Mouse (Mus musculus): ENCODE results near the gene Duox1.
"Not testable (repeated sequence)": the region's sequence is repeated elsewhere in the genome, so short reads cannot be mapped to it uniquely, and the experiment has no call there.

Gene Duox1

DNA sequence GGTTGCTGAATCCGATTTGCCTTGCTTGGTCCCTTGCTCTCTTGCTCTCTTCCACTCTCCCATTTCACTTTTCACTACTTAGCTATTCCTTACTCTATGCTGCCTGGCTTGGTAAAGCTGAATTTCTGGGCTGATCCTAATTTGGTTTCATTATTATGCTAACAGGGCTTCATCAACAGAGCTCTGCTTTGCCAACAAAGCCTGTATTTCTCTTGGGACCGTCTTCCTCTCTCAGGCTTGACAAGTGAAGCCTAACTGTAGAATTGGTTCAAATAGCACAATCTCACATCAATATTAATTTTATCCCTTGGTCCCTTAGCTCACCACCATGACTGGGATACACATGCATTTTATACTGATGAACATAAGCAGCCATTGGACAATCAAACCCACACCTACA lies 3.9 kb upstream of the Duox1 start:
- no peak for DNase-seq (ENCODE audit: low read depth, low spot score)

DNA sequence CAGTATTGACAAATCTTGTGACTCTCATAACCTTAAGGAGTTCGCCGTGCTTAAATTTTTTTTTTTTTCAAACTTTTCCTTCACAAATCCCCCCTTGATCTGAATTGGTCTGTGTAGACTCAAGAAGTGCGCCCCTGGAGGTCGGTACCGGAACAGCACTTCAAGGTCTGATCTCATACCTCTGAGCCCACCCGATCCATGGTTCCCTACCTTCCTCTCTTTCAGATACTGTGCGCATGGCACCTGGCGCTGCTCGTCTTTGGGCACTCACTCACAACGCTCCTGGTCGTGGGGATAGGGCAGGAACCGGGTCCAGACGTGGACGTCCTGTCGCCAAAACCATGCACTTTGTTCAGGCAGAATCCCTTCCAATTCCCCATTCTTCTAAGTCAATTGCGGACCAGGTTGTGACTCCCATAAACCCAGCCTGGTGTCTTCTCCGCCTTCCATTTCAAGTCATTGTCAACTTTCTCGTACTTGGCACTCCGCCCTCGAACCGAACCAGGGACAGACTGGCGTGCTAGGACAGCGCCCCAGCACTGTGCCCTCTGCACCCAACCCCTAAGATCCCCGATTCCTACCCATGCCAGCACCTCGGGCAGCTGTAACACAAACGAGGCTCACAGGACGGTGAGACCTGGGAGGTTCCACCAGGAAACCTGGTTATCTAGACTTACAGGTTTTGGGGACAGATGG lies 2.6 kb upstream of the Duox1 start:
- DNase-seq (ENCODE audit: low read depth, low spot score) = peak; percentile 84

DNA sequence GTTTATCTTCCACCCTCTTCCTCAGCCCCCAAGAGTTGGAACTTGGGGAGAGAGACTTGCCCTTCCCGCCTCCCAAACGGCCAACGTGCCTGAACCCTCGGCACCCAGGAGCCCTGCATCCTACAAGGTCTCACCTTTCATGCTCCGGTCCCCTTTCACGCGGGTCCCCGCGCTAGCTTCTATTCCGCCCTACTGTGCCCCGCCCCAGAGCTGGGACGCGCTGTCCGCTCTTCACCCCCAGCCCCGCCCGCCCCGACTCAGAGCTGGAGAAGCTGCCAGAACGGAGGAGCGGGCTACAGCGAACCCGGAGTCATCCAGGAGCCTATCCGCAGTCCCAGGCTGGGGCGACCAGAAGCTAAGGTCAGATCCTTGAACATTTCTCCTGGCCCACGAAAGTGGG lies 1.9 kb upstream of the Duox1 start, which contains the start of gene Duoxa1:
TSS of gene Duoxa1 (minus strand) at position 195 of the 400 bp plus-strand sequence.
- peak; percentile 13 for DNase-seq (ENCODE audit: low read depth, low spot score)

DNA sequence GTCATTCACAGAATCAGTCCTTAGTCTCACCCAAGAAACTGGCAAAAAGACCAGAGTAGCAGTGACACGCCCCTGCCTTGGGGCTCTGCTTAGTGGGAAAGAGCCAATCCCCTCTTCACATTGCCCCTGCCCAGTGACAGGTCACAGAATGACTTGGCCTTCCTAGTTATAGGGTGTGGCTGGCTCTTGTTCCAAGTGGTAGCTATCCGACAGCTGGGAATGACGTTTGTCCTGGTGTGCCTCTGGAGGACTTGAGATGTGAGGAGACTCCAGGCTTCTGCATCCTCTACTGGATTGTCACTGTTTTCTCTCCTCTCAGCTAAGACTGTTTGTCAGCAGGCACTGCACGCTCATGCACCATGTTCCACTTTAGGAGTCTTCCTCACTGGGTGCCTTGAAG lies 1.9 kb downstream of the Duox1 start:
- no peak for DNase-seq (ENCODE audit: low read depth, low spot score)

DNA sequence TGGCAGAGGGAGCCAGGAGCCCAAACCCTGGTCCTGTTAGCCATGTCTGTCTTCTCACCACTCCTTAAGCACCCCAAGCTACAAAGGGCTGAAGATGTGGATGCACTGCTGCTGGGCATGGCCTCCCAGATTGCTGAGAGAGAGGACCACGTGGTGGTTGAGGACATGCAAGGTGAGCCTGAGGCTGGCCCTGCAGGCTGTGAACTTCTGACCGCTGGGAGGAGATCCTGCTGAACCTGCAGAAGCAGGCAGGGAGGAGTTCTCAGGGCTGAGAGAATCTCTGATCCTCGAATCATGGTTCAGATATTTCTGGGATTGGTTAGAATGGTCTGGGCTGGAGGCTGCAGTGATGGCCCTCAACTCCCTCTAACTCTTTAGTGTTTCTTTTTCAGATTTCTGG lies 8.5 kb downstream of the Duox1 start:
- DNase-seq (ENCODE audit: low read depth, low spot score) = no peak

DNA sequence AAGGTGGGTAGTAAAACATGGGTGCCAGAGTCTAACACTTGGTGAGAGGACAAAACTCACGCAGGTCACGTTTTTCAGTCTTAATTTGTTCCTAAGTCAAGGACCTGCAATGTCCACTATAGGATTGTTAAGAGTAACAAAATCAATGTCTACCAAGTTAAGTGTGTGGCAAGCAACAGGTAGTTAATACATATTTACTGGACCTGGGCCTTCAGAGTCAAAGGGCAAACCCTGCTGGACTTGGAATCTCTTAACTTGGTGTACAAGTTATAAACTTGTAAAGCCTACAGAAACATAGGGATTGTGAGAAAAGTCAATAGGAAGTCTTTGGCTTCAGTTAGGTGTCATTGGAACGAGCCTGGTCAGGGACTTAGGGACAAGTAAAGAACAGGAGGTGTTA lies 9.1 kb downstream of the Duox1 start:
- no peak for DNase-seq (ENCODE audit: low read depth, low spot score)

DNA sequence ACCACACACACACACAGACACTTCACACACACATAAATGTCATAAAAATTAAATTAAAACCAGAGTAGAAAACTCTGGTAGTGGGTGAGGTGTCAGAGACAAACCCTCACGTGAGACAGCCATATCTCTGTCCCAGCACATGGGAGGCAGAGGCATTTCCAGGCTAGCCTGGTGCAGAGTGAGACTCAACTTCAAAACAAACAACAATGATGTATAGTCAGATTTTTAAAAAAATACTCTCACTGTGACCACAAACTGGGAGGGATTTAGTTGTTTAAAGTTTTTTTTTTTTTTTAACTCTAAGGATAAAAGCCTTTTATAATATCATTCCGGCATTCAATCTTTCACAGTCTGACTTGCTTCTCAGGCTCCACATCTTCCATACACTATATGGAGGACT lies 9.9 kb downstream of the Duox1 start:
- DNase-seq (ENCODE audit: low read depth, low spot score) = no peak

DNA sequence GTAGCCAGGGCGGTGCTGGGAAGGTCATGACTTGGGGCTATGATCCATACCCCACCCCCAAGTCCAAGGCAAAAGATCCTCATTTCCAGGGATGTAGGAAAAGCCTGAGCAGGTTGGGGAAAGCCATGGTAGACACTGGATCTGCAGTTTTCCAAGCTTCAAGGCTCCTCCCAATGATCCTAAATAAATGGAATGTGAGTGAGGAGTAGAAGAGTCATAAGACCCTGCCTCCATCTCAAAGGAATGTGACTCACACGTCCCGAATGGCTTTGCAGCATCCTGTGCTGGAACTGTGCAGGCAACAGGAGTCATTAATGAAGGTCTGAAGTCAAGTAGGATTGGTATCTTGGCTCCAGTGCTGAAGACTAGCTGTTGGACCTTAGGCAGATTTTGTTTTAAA lies 12.5 kb downstream of the Duox1 start:
- no peak for DNase-seq (ENCODE audit: low read depth, low spot score)

DNA sequence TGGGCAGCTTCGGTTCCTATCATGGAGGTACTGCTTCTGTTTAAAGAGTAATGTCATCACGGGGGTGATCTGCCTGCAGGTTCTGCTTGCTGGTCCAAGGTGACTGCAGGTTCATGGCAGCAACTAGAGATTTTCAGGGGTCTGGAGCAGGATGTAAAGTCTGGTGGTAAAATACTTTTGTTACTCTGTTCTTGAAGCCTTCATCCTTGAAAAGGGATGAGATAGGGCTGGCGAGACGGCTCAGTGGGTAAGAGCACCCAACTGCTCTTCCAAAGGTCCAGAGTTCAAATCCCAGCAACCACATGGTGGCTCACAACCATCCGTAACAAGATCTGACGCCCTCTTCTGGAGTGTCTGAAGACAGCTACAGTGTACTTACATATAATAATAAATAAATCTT lies 14.8 kb downstream of the Duox1 start:
- not testable (repeated sequence) for DNase-seq (ENCODE audit: low read depth, low spot score)

DNA sequence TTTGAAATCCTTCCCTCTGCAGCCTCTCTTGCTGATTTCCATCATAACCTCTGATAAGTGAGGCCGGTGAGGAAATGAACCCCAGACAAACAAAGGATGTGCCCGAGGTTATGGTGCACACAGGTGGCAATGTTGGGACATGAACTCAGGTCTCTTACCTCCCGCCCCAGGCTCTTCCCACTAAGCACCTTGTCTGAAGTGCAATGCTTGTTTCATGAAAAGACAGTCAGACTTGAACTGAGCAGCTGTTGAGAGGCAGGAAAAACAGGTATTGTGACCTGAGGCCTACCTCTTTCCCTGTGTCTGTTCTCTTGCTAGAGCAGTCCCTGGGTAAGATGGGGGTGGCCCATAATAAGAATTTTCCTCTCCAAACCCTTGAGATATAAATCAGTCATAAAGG lies 16.8 kb downstream of the Duox1 start:
- no peak for DNase-seq (ENCODE audit: low read depth, low spot score)

DNA sequence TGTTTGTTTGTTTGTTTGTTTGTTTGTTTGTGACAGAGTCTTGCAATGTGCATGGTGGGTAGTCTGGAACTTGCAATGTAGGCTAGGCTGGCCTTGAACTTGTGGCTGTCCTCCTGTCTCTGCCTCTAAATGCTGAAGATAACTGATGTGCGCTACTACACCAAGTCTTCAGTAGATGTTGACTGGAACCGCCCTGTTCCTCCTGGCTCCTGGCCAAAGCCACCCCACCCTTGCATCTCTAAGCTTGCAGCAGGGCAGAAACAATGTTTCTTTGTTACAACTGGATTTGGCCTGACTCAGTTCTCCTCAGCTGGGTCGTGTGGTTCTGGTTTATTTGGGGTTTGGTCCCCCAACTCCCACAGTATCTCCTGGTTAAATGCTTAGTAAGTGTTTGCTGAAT lies 18.7 kb downstream of the Duox1 start:
- peak; percentile 81 for DNase-seq (ENCODE audit: low read depth, low spot score)

DNA sequence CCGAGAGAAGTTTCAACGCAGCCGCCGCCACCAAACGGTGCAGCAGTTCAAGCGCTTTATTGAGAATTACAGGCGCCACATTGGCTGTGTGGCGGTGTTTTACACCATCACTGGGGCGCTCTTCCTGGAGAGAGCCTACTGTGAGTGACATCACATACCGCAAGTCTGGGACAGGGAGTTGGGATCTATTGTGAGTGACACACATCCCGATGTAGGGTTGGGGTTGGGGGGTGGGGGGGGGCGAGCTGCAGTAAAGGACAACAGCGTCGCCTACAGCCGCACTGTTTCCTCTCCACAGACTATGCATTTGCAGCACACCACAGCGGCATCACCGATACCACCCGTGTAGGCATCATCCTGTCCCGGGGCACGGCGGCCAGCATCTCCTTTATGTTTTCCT lies 21.8 kb downstream of the Duox1 start:
- DNase-seq (ENCODE audit: low read depth, low spot score) = no peak

DNA sequence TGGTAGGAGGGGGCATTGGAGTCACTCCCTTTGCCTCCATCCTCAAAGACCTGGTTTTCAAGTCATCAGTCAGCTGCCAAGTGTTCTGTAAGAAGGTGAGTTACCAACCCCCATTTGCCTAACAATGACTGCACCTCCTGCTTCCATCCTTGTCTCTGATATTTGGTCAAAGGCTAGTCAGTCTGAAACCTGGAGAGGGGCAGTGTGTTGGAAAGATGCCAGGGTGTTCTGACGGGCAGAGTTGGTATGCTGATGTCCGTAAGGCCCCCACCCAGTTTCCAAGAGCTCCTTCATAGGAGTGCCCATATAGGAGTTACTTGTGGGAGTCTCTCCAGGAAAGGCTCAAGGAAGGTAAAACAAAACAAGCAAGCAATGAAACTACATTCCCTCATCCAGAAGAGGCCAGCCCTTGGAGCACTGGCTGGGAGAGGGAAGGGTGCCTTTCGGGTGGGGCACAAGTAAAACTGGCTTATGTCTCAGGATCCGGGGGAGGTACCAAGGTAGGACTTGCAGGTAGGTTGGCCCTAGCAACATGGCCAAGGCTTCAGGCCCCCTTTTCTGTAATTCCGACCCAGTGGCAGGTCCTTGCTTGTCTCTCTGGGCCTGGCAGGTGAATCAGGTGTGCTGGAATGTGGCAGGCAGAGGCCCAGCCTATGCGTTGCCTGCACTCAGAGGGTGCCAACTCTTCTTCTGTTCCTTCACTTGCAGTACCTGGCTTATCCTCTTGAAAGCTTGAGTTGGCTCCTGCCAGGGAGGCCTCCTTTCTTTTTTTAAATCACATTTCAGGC lies 29.8 kb downstream of the Duox1 start:
- no peak for DNase-seq (ENCODE audit: low read depth, low spot score)

DNA sequence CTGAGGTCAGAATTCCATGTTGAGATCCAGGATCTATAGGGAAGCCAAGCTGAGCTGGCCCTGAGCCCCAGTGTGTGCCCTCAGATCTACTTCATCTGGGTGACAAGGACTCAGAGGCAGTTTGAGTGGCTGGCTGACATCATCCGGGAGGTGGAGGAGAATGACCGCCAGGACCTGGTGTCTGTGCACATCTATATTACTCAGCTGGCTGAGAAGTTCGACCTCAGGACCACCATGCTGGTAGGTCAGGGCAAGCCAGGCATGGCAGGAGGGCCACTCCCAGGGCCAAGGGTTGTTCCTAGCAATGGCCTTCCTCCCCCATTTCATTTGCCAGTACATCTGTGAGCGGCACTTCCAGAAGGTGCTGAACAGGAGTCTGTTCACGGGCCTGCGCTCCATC lies 30.7 kb downstream of the Duox1 start:
- DNase-seq (ENCODE audit: low read depth, low spot score) = not testable (repeated sequence)

DNA sequence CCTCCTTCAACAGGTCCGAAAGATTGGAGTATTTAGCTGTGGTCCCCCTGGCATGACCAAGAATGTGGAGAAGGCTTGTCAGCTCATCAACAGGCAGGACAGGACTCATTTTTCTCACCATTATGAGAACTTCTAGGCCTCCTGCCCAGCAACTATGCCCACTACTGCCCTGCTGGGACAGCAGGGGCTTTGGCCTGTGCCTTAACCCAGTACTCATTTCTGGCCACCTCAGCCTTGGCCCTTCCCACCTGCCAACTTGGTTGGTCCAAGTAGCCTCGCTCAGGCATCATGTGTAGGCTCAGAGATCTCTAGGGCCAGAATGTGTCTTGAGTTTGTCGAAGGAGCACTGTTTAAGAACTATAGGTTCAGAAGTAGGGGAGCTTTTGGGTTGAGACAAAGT lies 31.8 kb downstream of the Duox1 start:
- DNase-seq (ENCODE audit: low read depth, low spot score) = no peak

DNA sequence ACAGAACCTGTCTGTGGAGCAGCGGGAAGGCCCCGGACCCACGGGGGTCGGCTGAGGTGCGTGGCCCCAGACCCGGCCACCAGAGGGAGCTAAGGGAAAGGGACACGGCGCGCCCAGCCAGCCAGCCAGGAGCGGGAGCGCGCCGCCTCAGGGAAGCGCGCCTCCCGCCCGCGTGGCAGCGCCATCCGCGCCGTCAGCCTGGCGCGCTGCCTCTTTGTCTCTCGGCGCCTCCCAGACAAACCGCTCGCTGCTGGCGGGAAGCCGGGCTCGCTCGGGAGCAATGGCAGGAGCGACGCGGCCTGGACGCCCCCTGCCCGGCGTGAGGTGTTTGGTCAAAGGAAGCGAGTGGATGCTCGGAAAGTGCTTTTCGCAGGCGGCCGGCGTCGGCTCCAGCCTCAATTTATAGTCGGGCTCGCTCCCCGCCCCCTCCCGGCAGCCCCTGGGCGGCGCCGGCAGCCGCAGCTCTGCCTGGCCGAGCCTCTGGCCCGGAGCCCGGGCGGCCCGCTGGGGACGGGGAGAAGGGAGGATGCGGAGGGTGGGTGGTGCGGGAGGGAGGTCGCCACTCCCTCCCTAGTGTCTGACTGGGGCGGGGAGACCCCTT lies 33.2 kb downstream of the Duox1 start:
- DNase-seq (ENCODE audit: low read depth, low spot score) = peak; percentile 79

DNA sequence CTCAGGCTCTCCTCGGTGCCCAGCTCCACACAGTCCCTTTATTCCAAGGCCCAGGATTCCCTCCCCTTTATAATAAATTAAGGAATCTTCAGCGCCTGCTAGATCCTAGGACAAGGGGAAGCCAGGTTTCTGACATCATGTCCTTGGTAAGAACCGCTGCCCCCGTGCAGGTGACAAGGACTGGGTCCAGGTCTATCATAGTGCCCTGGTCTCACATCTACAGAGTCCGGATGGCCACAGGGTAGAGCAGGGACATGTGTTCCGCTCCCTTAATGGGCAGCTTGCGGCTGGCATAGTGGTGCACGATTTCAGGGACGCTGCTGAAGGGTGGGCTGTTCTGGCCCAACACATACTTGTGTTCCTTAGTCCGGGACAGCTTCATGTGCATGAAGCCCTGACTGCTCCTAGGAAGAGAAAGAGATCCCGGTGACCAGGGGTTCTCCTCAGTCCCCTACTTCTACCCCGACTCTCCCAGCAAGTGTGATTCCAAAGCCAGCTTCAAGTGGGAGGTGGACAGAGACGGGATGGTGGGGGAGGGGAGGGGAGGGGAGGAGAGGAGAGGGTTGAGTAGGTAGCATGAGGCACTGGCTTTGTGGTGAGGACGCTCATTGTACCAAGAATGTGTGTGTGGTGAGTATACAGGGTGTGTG lies 33.8 kb downstream of the Duox1 start:
- no peak for DNase-seq (ENCODE audit: low read depth, low spot score)

DNA sequence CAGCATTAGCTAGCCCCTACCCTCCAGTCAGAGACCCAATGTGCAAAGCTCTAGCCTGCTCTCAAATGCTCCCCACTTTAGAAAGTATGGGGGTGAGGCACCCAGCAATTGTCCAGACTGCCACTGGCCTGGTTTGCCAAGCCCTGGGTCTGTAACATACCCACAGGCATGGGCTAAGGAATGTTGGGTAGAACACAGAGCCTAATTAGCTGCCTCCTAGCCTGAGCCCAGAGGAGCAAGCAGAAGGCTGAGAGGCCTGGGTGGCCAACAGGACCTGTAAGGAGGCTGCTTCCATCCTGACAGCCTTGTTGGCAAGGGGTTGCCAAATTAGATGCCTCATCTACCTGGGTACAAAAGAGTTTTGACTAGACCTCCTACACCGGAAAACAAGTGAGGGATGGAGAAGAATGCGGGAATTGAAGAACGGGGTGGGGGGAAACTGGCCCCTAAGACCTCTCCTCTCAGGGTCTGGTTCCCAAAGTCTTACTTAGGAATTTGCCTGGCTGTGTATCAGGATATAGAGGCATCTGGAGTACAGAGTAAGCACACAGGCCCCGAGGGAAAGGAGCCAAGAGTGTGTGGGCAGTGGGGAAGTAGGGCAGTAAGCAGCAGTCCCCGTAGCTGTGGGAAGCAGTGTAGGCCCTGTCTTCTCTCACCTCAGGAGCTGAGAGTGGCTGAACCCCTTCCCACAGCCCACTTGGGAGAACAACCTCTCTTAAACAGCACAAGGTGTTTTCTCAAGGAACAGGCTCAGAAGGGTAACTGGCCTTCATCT lies 35.9 kb downstream of the Duox1 start:
- no peak for DNase-seq (ENCODE audit: low read depth, low spot score)

DNA sequence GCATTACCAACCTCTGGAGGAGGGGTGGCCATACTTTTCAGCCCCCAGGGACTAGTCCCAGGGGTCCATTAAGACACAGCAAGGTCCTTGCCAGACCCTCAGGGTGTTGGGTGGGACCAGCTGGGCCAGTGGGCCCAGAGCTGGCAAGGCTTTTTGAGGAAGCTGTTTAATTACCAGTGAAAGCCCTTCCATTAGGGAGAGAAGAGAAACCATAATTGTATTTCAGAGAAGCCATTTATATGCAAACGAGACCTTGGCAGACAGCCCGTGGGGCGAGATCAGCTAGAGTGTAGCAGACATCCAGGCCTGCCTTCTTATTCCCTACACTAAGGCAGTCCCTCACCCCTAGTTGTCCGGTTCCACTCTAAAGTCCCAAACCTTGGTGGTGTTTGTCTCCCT lies 36.5 kb downstream of the Duox1 start:
- DNase-seq (ENCODE audit: low read depth, low spot score) = peak; percentile 48

DNA sequence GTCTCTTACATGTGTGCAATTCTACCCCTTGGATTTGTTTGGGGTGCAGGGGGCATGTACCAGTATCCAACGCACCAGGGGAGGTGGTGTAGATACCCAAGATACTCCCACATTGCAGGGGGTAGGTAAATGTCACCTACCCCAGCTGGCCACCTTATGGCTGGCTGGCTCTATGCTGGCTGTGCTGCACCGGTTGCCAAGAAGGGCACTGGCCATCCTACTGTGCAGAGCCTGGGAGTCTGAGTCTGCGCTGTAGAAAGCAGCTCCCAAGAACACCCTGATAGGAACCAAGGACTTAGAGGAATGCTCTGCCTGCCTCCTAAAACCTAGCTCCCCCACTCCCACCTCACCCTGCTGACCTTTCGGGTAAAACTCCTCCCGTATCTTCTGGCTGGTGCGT lies 37.5 kb downstream of the Duox1 start:
- DNase-seq (ENCODE audit: low read depth, low spot score) = no peak

DNA sequence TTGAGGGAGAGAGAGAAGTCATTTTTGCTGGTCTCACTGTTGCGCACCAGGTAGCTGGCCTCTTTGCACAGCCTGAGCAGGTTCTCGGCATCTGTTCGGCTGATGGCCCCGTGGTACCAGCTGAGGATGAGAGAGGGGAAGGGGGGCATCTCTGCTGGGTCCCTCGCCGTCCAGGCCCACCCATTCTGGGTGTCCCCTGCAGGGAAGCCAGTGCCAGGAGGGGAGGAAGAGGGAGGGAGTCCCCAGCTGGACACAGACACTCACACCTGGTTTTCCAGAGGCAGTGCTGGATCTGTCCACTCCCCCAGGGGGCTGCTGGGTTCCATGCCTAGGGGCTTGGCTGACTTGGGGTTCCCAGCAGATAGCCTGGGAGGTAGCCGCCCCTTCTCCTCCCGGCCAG lies 38.3 kb downstream of the Duox1 start:
- DNase-seq (ENCODE audit: low read depth, low spot score) = no peak
